Mouse (Mus musculus) layer of hippocampus, adult 9-10 months (tissue): ENCODE data around the gene Trim32.
A peak's percentile ranks its signal among the peaks of the same experiment; 100 is the strongest.

Experiments used
- DNase-seq: peaks from one replicate; pipeline ENCODE4 v3.0.0; 2022; ENCODE audit warnings: low spot score

The Trim32 gene

GRCm38 (mm10) chr4:65604504-65605150 lies at the start of gene Trim32:
Gene Trim32 (plus strand): TSS chr4:65604986.
- peak; percentile 95 for DNase-seq

- DNase-seq: no peak
Observed at GRCm38 (mm10) chr4:65565493-65565892, 39.3 kb upstream of the Trim32 start.

GRCm38 (mm10) chr4:65580254-65580653 lies 24.5 kb upstream of the Trim32 start:
- DNase-seq: no peak

GRCm38 (mm10) chr4:65586947-65587346 lies 17.8 kb upstream of the Trim32 start:
- DNase-seq: no peak

GRCm38 (mm10) chr4:65589780-65590179 lies 15.0 kb upstream of the Trim32 start:
- peak; percentile 55 for DNase-seq

- no peak for DNase-seq
Observed at GRCm38 (mm10) chr4:65594601-65595369, 10.0 kb upstream of the Trim32 start.

GRCm38 (mm10) chr4:65605151-65605702 lies 441 bp downstream of the Trim32 start:
- DNase-seq: peak; percentile 46

- DNase-seq: no peak
Observed at GRCm38 (mm10) chr4:65607184-65607631, 2.4 kb downstream of the Trim32 start.

- no peak for DNase-seq
Observed at GRCm38 (mm10) chr4:65608112-65608511, 3.3 kb downstream of the Trim32 start.

- no peak for DNase-seq
Observed at GRCm38 (mm10) chr4:65610329-65610728, 5.5 kb downstream of the Trim32 start.

- DNase-seq: peak; percentile 53
Observed at GRCm38 (mm10) chr4:65610896-65611295, 6.1 kb downstream of the Trim32 start.

GRCm38 (mm10) chr4:65613135-65613534 lies 8.3 kb downstream of the Trim32 start:
- no peak for DNase-seq

GRCm38 (mm10) chr4:65620125-65620524 lies 15.3 kb downstream of the Trim32 start:
- DNase-seq: no peak

- DNase-seq: no peak
Observed at GRCm38 (mm10) chr4:65638231-65638630, 33.4 kb downstream of the Trim32 start.

- DNase-seq: no peak
Observed at GRCm38 (mm10) chr4:65642611-65643010, 37.8 kb downstream of the Trim32 start.

- DNase-seq: peak; percentile 66
Observed at GRCm38 (mm10) chr4:65654723-65655122, 49.9 kb downstream of the Trim32 start.

- DNase-seq: no peak
Observed at GRCm38 (mm10) chr4:65663176-65663575, 58.4 kb downstream of the Trim32 start.
